Mouse (Mus musculus) E14TG2a.4 (cell line): ENCODE measurements at regions not wholly inside any gene's neighbourhood (a gene's known extent, or its start where the extent isn't known, plus 50 kb on each side); places are given as distances from the start of the nearest gene placed in this dataset.

ENCODE experiments used
- CTCF ChIP-seq: conservative IDR thresholded peaks from 2 replicates; pipeline ENCODE4 v1.5.1; 2014; ENCODE audit warnings: low read length
- POU5F1 ChIP-seq: IDR thresholded peaks from 2 replicates; pipeline ENCODE4 v1.6.1; 2014; ENCODE audit warnings: low read length, borderline replicate concordance

DNA sequence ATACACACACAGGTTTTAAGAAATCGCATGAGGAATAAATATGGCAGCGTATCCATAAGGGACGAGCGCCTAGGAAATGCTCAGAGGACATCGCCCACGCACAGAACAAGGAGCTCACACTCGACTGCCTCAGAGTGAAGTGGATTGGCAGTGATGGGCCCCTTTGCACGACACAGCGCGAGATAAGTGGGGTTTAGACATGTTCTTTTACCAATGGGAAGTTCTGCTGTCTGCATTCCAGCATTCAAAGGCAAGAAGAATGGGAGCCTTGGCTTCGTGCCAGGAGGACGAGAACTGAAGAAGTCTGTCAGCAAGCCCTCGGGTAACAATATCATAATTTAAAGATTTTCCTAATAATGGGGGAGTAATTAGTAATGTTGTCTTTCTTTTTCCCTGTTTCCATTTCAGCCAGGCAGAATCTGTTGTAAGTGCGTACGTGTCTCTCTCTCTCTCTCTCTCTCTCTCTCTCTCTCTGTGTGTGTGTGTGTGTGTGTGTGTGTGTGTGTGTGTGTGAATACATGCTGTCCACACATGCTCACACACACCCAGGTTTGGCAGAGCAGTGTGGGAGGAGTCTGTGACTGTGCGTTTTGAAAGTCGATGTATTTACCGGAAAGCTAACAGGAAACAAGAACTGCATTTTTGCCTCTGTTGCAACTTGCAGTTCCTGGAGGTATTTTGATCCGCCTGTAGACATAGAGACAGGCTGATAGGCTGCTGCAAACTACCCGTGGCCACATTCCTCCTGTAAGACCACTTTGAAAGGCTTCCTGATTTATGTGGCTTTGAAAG is 477.2 kb upstream of the 3110018I06Rik start:
- TF ChIP-seq CTCF = no peak
- TF ChIP-seq POU5F1 = no peak
